In the genomic region with DNA sequence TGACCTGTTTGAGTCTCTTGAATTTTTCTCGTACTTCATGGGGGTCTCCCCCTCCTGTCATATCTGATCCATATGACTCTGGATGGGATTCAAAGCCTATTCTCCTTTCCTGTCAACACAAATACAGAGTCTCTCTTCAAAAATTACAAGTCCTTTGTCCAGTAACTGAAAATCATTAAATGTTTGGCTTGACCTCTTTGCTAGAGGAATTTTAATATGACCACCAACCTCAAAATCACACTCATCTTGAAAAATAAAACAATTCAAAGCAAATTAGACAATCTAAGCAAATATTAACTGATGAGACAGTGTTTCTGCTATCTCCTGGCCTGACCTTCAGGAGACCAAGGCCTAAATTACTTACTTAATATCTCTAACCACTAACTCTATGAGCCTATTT, we compare ENCODE assay signal across 35 mouse cellular contexts.
"Had no signal": no experiment of that assay in that cellular context is flagged by ENCODE, and none has a peak within 500 bp of the region (broad histone marks: within the 10 kb centered on the region; RNA-seq: fewer than 3 reads in every experiment).

No protein-coding gene starts in this region.

- H3K9ac ChIP-seq: heart, embryonic 12.5 days; heart, embryonic 13.5 days; heart, embryonic 15.5 days; hindbrain, embryonic 12.5 days; hindbrain, embryonic 13.5 days; hindbrain, embryonic 14.5 days; hindbrain, embryonic 15.5 days; intestine, embryonic 15.5 days; kidney, embryonic 15.5 days had no signal

- H3K4me2 ChIP-seq: heart, embryonic 11.5 days; heart, embryonic 12.5 days; heart, embryonic 13.5 days; heart, embryonic 15.5 days; hindbrain, embryonic 12.5 days; hindbrain, embryonic 13.5 days; hindbrain, embryonic 14.5 days; hindbrain, embryonic 15.5 days; intestine, embryonic 15.5 days; kidney, embryonic 15.5 days had no signal

- ATAC-seq: hindbrain, embryonic 16.5 days; hindbrain, postnatal 0 days; inflammation-experienced regulatory T-cells, adult 6 months; intestine, embryonic 15.5 days; intestine, embryonic 16.5 days; intestine, postnatal 0 days had no signal

- H3K27ac ChIP-seq: heart, embryonic 10.5 days; heart, embryonic 13.5 days; heart, embryonic 15.5 days; hindbrain, embryonic 10.5 days; hindbrain, embryonic 12.5 days; hindbrain, embryonic 13.5 days; hindbrain, embryonic 14.5 days; hindbrain, embryonic 15.5 days; hindbrain, postnatal 0 days; intestine, embryonic 15.5 days; kidney, embryonic 15.5 days; kidney, postnatal 0 days; layer of hippocampus, adult 2 months had no signal

- H3K4me1 ChIP-seq: heart, embryonic 10.5 days; heart, embryonic 12.5 days; heart, embryonic 13.5 days; heart, embryonic 15.5 days; hindbrain, embryonic 12.5 days; hindbrain, embryonic 15.5 days; intestine, embryonic 15.5 days; kidney, embryonic 15.5 days had no signal

- H3K36me3 ChIP-seq: heart, embryonic 10.5 days; heart, embryonic 12.5 days; heart, embryonic 13.5 days; heart, embryonic 15.5 days; hindbrain, embryonic 10.5 days; hindbrain, embryonic 12.5 days; hindbrain, embryonic 13.5 days; hindbrain, embryonic 15.5 days; intestine, embryonic 15.5 days; kidney, embryonic 15.5 days had no signal

- H3K4me3 ChIP-seq: heart, embryonic 10.5 days; heart, embryonic 12.5 days; heart, embryonic 13.5 days; heart, embryonic 15.5 days; hindbrain, embryonic 10.5 days; hindbrain, embryonic 12.5 days; hindbrain, embryonic 13.5 days; hindbrain, embryonic 15.5 days; intestine, embryonic 15.5 days; kidney, embryonic 15.5 days; layer of hippocampus, adult 2 months had no signal

- DNase-seq: heart, postnatal 10 days; heart, postnatal 14 days; heart, postnatal 36 days; heart, postnatal 4 days; kidney, adult 11 months; kidney, adult 18-20 months; kidney, adult 2 months; kidney, adult 8-10 months; kidney, adult 9 months; kidney, postnatal 10 days; kidney, postnatal 14 days; kidney, postnatal 25 days; kidney, postnatal 36 days; kidney, postnatal 4 days; layer of hippocampus, adult 9-11 months; layer of hippocampus, postnatal 36 days had no signal

- H3K27me3 ChIP-seq: heart, embryonic 12.5 days; heart, embryonic 13.5 days; heart, embryonic 15.5 days; hindbrain, embryonic 12.5 days; hindbrain, embryonic 13.5 days; hindbrain, embryonic 15.5 days; intestine, embryonic 15.5 days; kidney, embryonic 15.5 days had no signal

- H3K9me3 ChIP-seq: heart, embryonic 10.5 days; heart, embryonic 12.5 days; heart, embryonic 15.5 days; hindbrain, embryonic 10.5 days; hindbrain, embryonic 12.5 days; hindbrain, embryonic 13.5 days; hindbrain, embryonic 15.5 days; intestine, embryonic 15.5 days; kidney, embryonic 15.5 days had no signal
